Mouse (Mus musculus) hindbrain, embryonic 13.5 days (tissue): ENCODE results near the gene Nrxn2. TPM values are rescaled to one million over a fixed set of nuclear protein-coding genes. Genes with fewer than 3 reads are reported as not detected.

Experiments used
- ATAC-seq: fragments of 200-750 bp; cut with Nextera tagmentation; 2 replicates; pipeline ENCODE4 v1.8.0; 2017; ENCODE audit warnings: moderate TSS enrichment; ENCODE audit not compliant: low FRiP score
- H3K27ac ChIP-seq: fragments of 300-500 bp; sonication (generic); 2 replicates; pipeline ENCODE4 v1.5.1; 2015; ENCODE audit warnings: inconsistent platforms, mild to moderate bottlenecking, moderate library complexity
- H3K27me3 ChIP-seq: fragments of 300-500 bp; sonication (generic); 2 replicates; pipeline ENCODE4 v1.6.1; 2015; ENCODE audit warnings: mild to moderate bottlenecking, inconsistent platforms
- H3K36me3 ChIP-seq: fragments of 300-500 bp; sonication (generic); 2 replicates; pipeline ENCODE4 v1.6.1; 2015; ENCODE audit warnings: mild to moderate bottlenecking, inconsistent platforms
- H3K4me1 ChIP-seq: fragments of 300-500 bp; sonication (generic); replicated peaks from 2 replicates; pipeline ENCODE4 v1.6.1; 2015; ENCODE audit warnings: inconsistent platforms
- H3K4me2 ChIP-seq: fragments of 300-500 bp; sonication (generic); 2 replicates; pipeline ENCODE4 v1.6.1; 2015; ENCODE audit warnings: inconsistent platforms, mild to moderate bottlenecking, moderate library complexity
- H3K4me3 ChIP-seq: fragments of 300-500 bp; sonication (generic); 2 replicates; pipeline ENCODE4 v1.5.1; 2015; ENCODE audit warnings: mild to moderate bottlenecking, inconsistent platforms
- H3K9ac ChIP-seq: fragments of 300-500 bp; sonication (generic); 2 replicates; pipeline ENCODE4 v1.6.1; 2015; ENCODE audit warnings: mild to moderate bottlenecking, inconsistent platforms
- H3K9me3 ChIP-seq: fragments of 300-500 bp; sonication (generic); 2 replicates; pipeline ENCODE4 v1.6.1; 2016; ENCODE audit warnings: inconsistent platforms
- WGBS: fragments of 180-500 bp; shearing (Covaris S2); methylation state at CpG from one replicate; pipeline ENCODE4 v1.1.7; 2015; 5-methylcytosine and 5-hydroxymethylcytosine counted together
- polyA plus RNA-seq: library from polyadenylated mRNA; unstranded; fragments of >200 nt; fragmentation: Nextera tagmentation; extraction: Ambion mirVana; gene quantifications from 2 replicates; pipeline ENCODE4 v1.2.1, GENCODE M21; 2015

Gene Nrxn2
- polyA plus RNA-seq, 1 experiment from 2014 or later: 23.5 TPM

DNA sequence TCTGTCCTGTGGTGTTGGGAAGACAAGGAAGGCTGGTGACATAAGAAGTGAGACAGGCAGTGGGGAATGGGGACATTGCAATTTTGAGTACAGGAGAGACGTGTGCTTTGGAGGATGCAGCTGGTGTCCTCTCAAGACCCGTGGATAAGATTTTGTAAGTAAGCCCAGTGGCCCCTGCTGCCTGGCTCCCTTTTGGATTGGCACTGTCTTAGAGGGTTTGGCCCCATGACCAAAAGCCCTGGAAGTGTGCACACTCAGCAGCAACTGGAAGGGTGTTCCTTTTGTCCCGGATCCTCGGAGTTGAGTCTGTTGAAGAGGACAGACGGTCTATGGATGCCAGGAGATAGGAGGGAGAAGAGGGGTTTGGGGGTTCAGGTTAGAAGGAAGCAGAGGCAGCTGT, 127.0 kb downstream of the Nrxn2 start:
- 89% methylated on average over 5 of the region's 5 CpGs for WGBS

DNA sequence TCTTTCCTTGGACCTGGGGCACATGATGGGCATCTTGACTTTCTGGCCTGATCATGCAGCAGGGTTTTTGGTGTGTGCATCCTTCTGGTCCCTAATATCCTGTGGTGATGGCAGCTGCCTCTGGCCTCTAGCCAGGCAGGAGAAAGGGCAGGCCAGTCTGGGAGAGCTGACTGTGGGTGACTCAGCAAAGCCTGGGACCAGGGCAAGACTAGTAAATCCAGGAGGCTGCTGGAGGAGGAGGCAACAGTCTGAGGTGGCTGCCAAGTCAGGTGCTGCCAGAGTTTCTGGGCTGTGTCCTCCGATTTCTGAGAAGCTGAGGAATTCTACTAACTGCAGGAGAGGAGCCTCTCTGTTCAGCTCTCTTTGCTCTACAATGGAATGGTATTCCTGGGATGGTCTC, 127.6 kb downstream of the Nrxn2 start:
- 76% methylated on average over 1 of the region's 1 CpGs for WGBS
- no peaks in the 10 kb centered on the region for H3K27me3 ChIP-seq
- H3K4me1 ChIP-seq: 0 out of 2 replicates have a peak, but pooled peaks cover 6% of the 10 kb centered on the region
- no peaks in the 10 kb centered on the region for H3K9me3 ChIP-seq
- H3K4me3 ChIP-seq: no peak overlapping the region
- no peak overlapping the region for H3K9ac ChIP-seq
- H3K27ac ChIP-seq: no peak overlapping the region
- 0 out of 2 replicates have a peak, but pooled peaks have one; percentile 21 for ATAC-seq
- H3K4me2 ChIP-seq: no peak overlapping the region
- no peaks in the 10 kb centered on the region for H3K36me3 ChIP-seq

More for the DNA sequence above, 127.0 kb downstream of the Nrxn2 start:
- Histone ChIP-seq H3K36me3 (no peaks in the 10 kb centered on the region), H3K4me3 (no peak overlapping the region), H3K4me2 (no peak overlapping the region), H3K27me3 (no peaks in the 10 kb centered on the region), H3K9me3 (no peaks in the 10 kb centered on the region), H3K9ac (no peak overlapping the region), H3K4me1 (peaks cover 8% of the 10 kb centered on the region; the same call in 1 of the 2 replicates), H3K27ac (no peak overlapping the region)
- no peak for ATAC-seq

DNA sequence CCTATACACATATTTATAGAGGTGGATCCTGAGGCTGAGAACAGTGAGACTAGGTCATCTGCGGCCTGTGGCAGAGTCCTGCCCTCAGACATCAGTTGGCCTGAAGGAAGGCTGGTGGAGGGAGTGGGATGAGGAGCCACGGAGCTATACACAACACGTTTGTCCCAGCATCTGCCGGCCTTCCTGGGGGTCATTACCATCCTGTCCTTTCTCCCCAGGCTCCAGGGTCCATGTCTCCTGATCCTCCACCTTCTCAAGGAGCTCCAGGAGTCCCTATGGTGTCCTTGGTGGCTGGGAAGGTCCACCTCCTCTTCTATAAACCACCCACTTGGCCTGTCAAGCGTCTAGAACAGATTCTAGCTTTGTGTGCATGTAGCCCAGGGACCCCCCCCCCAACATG, 129.3 kb downstream of the Nrxn2 start:
- Histone ChIP-seq H3K4me1 (0 out of 2 replicates have a peak, but pooled peaks cover 6% of the 10 kb centered on the region), H3K4me2 (no peak overlapping the region), H3K9me3 (no peaks in the 10 kb centered on the region), H3K27me3 (no peaks in the 10 kb centered on the region), H3K4me3 (no peak overlapping the region), H3K9ac (no peak overlapping the region), H3K36me3 (no peaks in the 10 kb centered on the region), H3K27ac (no peak overlapping the region)
- no peak for ATAC-seq
- 87% methylated on average over 5 of the region's 5 CpGs for WGBS

DNA sequence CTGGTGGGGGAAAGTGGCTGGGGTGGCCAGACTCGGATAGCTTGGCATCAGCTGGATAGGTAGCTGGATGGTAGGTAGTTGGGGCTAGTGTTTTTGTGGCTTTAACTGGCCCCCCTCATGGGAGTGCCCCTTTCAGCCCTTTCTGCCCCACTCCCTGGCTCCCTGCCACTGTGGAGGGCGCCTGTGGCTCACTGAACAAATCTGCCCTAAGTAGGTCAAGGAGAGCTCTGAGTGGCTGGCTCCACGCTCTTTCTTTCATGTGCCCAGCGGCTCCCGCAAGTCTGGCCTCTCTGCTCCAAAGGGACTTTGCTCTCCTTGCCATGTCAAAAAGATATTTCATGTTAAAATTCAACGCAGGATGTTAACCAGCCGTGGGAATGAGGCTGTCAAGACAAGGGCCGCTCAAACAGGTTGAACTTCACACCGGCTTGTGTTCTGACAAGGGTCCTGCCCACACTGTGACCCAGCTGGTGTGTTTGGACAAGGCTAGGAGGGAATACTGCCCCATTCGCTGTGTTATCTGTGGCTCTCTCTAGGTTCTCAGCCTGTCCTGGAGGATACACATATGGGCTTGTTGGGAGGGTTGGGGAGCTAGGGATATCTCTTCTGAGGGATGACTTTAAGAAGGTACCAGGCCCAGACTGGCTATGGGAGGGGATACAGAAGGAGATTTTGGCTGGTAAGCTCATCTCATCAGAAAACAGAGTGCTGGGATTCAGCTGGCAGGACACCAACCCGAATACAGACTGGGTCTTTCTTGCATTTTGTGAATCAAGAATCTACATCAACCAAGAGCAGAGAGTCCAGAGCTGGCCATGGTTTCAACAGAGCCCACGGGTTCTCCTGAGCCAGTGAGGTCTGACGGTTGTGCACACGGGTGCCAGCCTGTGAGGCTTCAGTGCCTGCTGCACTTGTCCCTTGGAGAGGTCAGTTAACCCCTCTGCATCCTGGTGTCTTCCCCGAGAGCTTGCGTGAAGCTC, 130.2 kb downstream of the Nrxn2 start:
- 0 out of 2 replicates have a peak, but pooled peaks cover 6% of the 10 kb centered on the region for H3K4me1 ChIP-seq
- no peak overlapping the region for H3K9ac ChIP-seq
- no peak overlapping the region for H3K4me3 ChIP-seq
- H3K9me3 ChIP-seq: no peaks in the 10 kb centered on the region
- no peak overlapping the region for H3K4me2 ChIP-seq
- ATAC-seq: no peak
- 81% methylated on average over 16 of the region's 16 CpGs for WGBS
- H3K27ac ChIP-seq: no peak overlapping the region
- no peaks in the 10 kb centered on the region for H3K36me3 ChIP-seq
- H3K27me3 ChIP-seq: no peaks in the 10 kb centered on the region

- Histone ChIP-seq H3K9ac (no peak overlapping the region), H3K9me3 (no peaks in the 10 kb centered on the region), H3K4me3 (no peak overlapping the region), H3K4me2 (no peak overlapping the region), H3K4me1 (0 out of 2 replicates have a peak, but pooled peaks cover 9% of the 10 kb centered on the region), H3K36me3 (no peaks in the 10 kb centered on the region), H3K27ac (no peak overlapping the region), H3K27me3 (no peaks in the 10 kb centered on the region)
- WGBS: 82% methylated on average over 11 of the region's 11 CpGs
- no peak for ATAC-seq
Observed at GRCm38 (mm10) chr19:6549566-6549965, 131.0 kb downstream of the Nrxn2 start.

GRCm38 (mm10) chr19:6551215-6551614, 132.7 kb downstream of the Nrxn2 start:
- ATAC-seq: no peak
- Histone ChIP-seq H3K9me3 (no peaks in the 10 kb centered on the region), H3K9ac (no peak overlapping the region), H3K4me1 (0 out of 2 replicates have a peak, but pooled peaks cover 9% of the 10 kb centered on the region), H3K36me3 (no peaks in the 10 kb centered on the region), H3K27ac (no peak overlapping the region), H3K4me3 (no peak overlapping the region), H3K27me3 (no peaks in the 10 kb centered on the region), H3K4me2 (no peak overlapping the region)
- 76% methylated on average over 4 of the region's 4 CpGs for WGBS

DNA sequence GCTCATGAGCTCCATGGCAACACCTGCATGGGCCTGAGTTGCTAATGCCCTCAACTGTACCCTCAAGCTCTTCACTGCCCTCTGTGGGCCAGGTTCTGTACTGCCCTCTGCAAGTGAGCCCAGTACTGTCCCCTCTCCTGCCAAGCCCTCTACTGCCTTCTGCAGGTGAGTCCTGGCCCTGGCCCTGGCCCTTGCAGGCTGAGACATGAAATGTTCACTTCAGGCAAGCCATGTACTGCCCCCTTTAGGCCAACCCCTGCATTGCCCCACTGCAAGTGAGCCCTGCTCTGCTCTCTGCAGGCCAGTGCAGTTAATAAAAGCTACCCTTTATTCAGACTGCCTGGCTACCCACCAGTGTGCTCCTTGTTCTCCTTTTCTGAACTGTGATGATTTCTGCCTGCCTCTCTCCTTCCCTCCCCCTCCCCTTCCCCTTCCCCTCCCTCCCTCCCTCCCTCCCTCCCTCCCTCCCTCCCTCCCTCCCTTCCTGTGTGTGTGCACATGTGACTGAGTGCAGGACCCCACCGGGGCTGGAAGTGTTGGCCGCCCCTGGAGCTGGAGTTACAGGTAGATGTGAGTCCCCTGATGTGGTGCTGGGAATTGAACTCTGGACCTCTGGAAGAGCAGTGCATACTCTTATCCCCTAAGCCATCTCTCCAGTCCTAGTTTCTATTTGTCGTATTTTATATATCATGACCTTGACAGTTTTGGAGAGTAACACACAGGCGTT, 133.9 kb downstream of the Nrxn2 start:
- no peak overlapping the region for H3K9ac ChIP-seq
- H3K4me3 ChIP-seq: no peak overlapping the region
- 0 out of 2 replicates have a peak, but pooled peaks cover 9% of the 10 kb centered on the region for H3K4me1 ChIP-seq
- ATAC-seq: no peak
- 85% methylated on average over 4 of the region's 4 CpGs for WGBS
- no peaks in the 10 kb centered on the region for H3K27me3 ChIP-seq
- no peak overlapping the region for H3K4me2 ChIP-seq
- H3K27ac ChIP-seq: no peak overlapping the region
- no peaks in the 10 kb centered on the region for H3K36me3 ChIP-seq
- no peaks in the 10 kb centered on the region for H3K9me3 ChIP-seq

DNA sequence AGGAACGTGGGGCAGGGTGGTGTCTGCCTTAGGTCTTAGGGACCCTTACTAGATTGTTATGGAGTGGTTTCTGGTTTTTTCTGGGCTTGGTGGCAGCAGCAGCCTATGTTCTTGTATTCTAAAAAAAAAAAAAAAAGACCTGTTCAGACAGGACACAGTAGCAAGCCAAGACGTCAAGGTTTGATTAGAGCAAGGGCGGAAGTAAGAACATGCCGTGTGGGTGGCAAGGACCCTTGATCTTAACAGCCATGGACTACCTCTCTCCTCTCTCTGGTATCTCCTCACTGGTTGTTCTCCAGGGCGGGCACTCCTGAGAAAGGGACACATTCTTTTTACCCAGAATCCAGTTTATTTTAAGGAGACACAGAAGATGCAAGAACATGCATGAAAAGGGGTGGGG, 134.6 kb downstream of the Nrxn2 start:
- no peak overlapping the region for H3K9ac ChIP-seq
- 0 out of 2 replicates have a peak, but pooled peaks cover 9% of the 10 kb centered on the region for H3K4me1 ChIP-seq
- H3K4me2 ChIP-seq: no peak overlapping the region
- H3K9me3 ChIP-seq: no peaks in the 10 kb centered on the region
- H3K27ac ChIP-seq: no peak overlapping the region
- WGBS: 85% methylated on average over 5 of the region's 5 CpGs
- no peaks in the 10 kb centered on the region for H3K27me3 ChIP-seq
- H3K36me3 ChIP-seq: no peaks in the 10 kb centered on the region
- H3K4me3 ChIP-seq: no peak overlapping the region
- ATAC-seq: no peak

- ATAC-seq: no peak
- 0 out of 2 replicates have a peak, but pooled peaks cover 2% of the 10 kb centered on the region for H3K4me1 ChIP-seq
- H3K4me3 ChIP-seq: no peak overlapping the region
- H3K9ac ChIP-seq: no peak overlapping the region
- H3K36me3 ChIP-seq: no peaks in the 10 kb centered on the region
- no peaks in the 10 kb centered on the region for H3K9me3 ChIP-seq
- WGBS: 38% methylated on average over 8 of the region's 8 CpGs
- H3K27ac ChIP-seq: no peak overlapping the region; the same call in 1 of the 2 replicates
- no peak overlapping the region for H3K4me2 ChIP-seq
- no peaks in the 10 kb centered on the region for H3K27me3 ChIP-seq
Observed at GRCm38 (mm10) chr19:6553819-6554582, 135.5 kb downstream of the Nrxn2 start.

GRCm38 (mm10) chr19:6559576-6559975, 141.0 kb downstream of the Nrxn2 start:
- no peak for ATAC-seq
- no peaks in the 10 kb centered on the region for H3K36me3 ChIP-seq
- H3K27ac ChIP-seq: no peak overlapping the region
- H3K9ac ChIP-seq: no peak overlapping the region
- no peaks in the 10 kb centered on the region for H3K27me3 ChIP-seq
- no peaks in the 10 kb centered on the region for H3K9me3 ChIP-seq
- H3K4me1 ChIP-seq: no peaks in the 10 kb centered on the region
- no peak overlapping the region for H3K4me3 ChIP-seq
- H3K4me2 ChIP-seq: no peak overlapping the region
- 49% methylated on average over 4 of the region's 4 CpGs for WGBS

- Histone ChIP-seq H3K9me3 (no peaks in the 10 kb centered on the region), H3K4me1 (no peaks in the 10 kb centered on the region), H3K4me3 (no peak overlapping the region), H3K27me3 (no peaks in the 10 kb centered on the region), H3K27ac (no peak overlapping the region), H3K4me2 (no peak overlapping the region), H3K9ac (no peak overlapping the region), H3K36me3 (no peaks in the 10 kb centered on the region)
- no peak for ATAC-seq
- WGBS: 68% methylated on average over 7 of the region's 7 CpGs
Observed at GRCm38 (mm10) chr19:6560246-6560815, 141.8 kb downstream of the Nrxn2 start.
